Mouse (Mus musculus) lung, postnatal 25 days (tissue): Measurements from ENCODE around the gene Olfr358.

Experiments
- DNase-seq: peaks from one replicate; pipeline ENCODE4 v3.0.0; 2022; ENCODE audit warnings: low spot score

Gene Olfr358

DNA sequence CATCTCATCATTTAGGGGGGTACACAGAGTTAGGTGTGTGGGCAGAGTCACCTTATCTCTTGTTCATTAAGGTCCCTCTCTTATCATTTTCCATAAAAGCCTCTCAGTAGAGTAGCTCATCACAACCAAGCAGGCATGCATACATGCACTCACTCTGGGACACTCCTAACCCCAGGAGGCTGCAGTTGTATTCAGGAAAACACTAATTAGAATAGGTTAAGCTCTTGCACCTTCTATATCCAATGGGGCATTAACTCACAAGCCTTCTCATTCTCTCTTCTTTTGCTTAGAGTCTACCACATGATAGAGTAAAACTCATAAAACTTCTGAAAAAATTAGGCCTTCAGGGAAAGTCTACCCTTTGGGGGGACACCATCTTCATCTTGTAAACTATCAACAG is at the start of gene Olfr358:
Gene Olfr358 (minus strand): TSS at position 101 of the 400 bp plus-strand sequence.
- DNase-seq, result no peak

DNA sequence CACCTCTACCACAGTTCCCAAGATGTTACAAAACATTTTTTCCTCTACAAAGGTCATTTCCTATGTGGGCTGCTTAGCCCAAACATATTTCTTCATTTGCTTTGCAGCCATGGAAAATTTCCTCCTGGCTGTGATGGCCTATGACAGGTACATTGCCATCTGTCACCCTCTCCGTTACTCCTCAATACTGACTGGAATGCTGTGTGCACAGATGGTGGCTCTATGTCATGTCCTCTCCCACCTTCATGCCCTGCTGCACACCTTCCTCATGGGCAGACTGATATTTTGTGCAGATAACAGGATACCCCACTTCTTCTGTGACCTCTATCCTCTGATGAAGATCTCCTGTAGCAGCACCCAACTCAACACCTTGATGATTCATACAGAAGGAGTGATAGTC is 12.1 kb downstream of the Olfr358 start:
- DNase-seq, result no peak

DNA sequence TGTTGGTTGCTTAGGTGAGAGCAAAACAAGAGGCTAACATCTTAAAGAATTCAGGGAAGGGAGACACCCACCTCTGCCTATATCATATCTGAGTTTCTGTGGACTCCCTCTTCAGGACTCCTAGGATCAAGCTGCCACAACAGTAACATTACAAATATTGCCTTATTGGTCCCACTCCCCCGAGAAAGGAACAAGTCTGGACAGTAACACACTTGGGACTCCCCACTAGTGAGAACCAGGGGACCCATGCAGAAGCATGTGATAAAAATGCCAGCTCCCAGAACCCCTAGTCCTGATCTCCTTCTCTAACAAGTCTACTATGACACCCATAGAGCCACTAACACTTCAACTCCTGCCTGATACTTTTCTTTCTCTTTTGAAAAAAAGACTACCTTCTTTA is 15.6 kb downstream of the Olfr358 start, which contains the start of gene Olfr357:
Gene Olfr357 (plus strand): TSS at position 301 of the 400 bp plus-strand sequence.
- DNase-seq, result no peak
